ENCODE assay signal across 8 mouse cellular contexts in the genomic region with DNA sequence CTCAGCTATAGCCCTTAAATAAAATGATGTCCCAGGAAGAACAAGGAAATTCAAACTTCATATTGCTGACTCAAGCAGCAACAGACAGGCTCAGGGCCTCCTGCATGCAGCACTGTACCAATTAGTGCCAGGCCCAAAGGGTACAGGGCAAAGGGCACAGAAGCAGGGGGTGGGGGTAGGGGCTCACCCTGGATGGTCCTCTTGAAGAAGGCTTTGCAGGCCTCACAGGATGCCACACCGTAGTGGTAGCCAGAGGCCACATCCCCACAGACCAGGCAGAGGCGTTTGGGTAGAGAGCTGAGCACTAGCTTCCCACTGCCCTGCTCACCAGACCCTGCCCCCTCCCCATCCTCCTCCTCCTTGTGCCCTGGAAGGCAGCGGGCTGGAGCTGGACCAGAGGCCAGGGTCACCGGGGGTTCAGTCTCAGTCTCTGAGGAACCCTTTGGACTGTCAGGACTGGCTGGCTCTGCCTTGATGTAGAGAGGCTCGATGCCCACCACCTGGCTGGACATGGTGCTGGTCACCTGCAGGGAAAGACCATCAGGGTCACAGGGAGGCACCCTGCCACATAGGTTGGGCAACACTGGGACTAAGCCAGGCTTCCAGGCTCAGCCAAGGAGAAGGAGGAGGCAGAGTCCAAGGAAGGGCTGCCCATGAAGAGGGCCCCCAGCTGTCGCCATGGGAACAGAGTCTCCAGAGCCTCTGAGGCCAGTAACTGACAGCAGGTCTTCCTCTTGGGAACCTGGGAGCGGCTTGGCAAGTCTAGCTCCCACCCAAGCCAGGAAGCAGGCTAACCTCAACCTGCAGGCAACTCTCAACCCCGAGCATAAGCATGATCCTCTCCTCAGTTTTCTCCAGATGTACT. TPM values are rescaled to one million over a fixed set of nuclear protein-coding genes. Genes with fewer than 3 reads are reported as not detected.
DNase-seq lines count a peak whose midpoint lies in the region; ATAC-seq and TF ChIP-seq lines count a peak whose summit lies in the region.

No protein-coding gene starts in this region.

- peaks cover 10% of the 10 kb centered on the region for H3K4me1 ChIP-seq in embryonic facial prominence, embryonic 14.5 days (ENCODE audit: control insufficient read depth, insufficient read depth, low read length)
- peaks cover 20% of the 10 kb centered on the region; the same call in 1 of the 2 replicates for H3K4me1 ChIP-seq in hindbrain, postnatal 0 days (ENCODE audit: insufficient read depth, low read length)
- peaks cover 65% of the 10 kb centered on the region for H3K4me1 ChIP-seq in liver, embryonic 15.5 days (replicated peaks)

- H3K36me3 ChIP-seq in embryonic facial prominence, embryonic 14.5 days (ENCODE audit: control insufficient read depth, insufficient read depth, low read length): no peaks in the 10 kb centered on the region
- H3K36me3 ChIP-seq in hindbrain, postnatal 0 days (ENCODE audit: insufficient read depth, low read length): no peaks in the 10 kb centered on the region
- no peaks in the 10 kb centered on the region for H3K36me3 ChIP-seq in liver, embryonic 15.5 days (replicated peaks)

- H3K27ac ChIP-seq in embryonic facial prominence, embryonic 14.5 days (replicated peaks; ENCODE audit: low read depth, low read length): no peak overlapping the region
- H3K27ac ChIP-seq in hindbrain, postnatal 0 days: peak overlapping the region; percentile 86; the same call in 1 of the 2 replicates
- peak overlapping the region; percentile 88; the same call in 1 of the 2 replicates for H3K27ac ChIP-seq in liver, embryonic 15.5 days (replicated peaks)

- H3K9me3 ChIP-seq in embryonic facial prominence, embryonic 14.5 days (ENCODE audit: control insufficient read depth, low read length): no peaks in the 10 kb centered on the region
- no peaks in the 10 kb centered on the region for H3K9me3 ChIP-seq in hindbrain, postnatal 0 days (ENCODE audit: low read length)
- no peaks in the 10 kb centered on the region for H3K9me3 ChIP-seq in liver, embryonic 15.5 days (replicated peaks)

- TF ChIP-seq CTCF in hindbrain, postnatal 0 days (IDR thresholded peaks at IDR 0.05; ENCODE audit: low read depth): no peak

- peak overlapping the region; percentile 77 for H3K9ac ChIP-seq in embryonic facial prominence, embryonic 14.5 days (ENCODE audit: low read depth, low read length)
- peak overlapping the region; percentile 90 for H3K9ac ChIP-seq in hindbrain, postnatal 0 days (replicated peaks; ENCODE audit: low read length)
- H3K9ac ChIP-seq in liver, embryonic 15.5 days: peak overlapping the region; percentile 86

- H3K4me2 ChIP-seq in embryonic facial prominence, embryonic 14.5 days (ENCODE audit: low read depth, low read length): peak overlapping the region; percentile 93
- H3K4me2 ChIP-seq in hindbrain, postnatal 0 days (ENCODE audit: low read depth, low read length): peak overlapping the region; percentile 96
- peak overlapping the region; percentile 100 for H3K4me2 ChIP-seq in liver, embryonic 15.5 days

- ATAC-seq in cerebellum, adult (ENCODE audit: insufficient number of reproducible peaks, low FRiP score, low TSS enrichment): 0 out of 2 replicates have a peak, but pooled peaks have one; percentile 23
- ATAC-seq in embryonic facial prominence, embryonic 14.5 days (ENCODE audit: low read depth): no peak
- no peak for ATAC-seq in hindbrain, postnatal 0 days
- ATAC-seq in liver, embryonic 15.5 days (ENCODE audit: insufficient read depth): no peak

- H3K4me3 ChIP-seq in embryonic facial prominence, embryonic 14.5 days (ENCODE audit: low read depth, low read length): peak overlapping the region; percentile 69
- peak overlapping the region; percentile 84 for H3K4me3 ChIP-seq in hindbrain, postnatal 0 days (ENCODE audit: low read length)
- peak overlapping the region; percentile 84 for H3K4me3 ChIP-seq in liver, embryonic 15.5 days (replicated peaks)

- no peak for DNase-seq in cerebellum, postnatal 4 days (ENCODE audit: low spot score in 2 of 2)
- DNase-seq in adipocyte (ENCODE audit: low spot score): peak; percentile 92
- DNase-seq in embryonic facial prominence, embryonic 14.5 days (ENCODE audit: low spot score): peak; percentile 63
- peak; percentile 55 for DNase-seq in hindbrain, postnatal 0 days (ENCODE audit: low spot score)
- DNase-seq in retina, embryonic 14.5 days (ENCODE audit: low spot score): peak; percentile 77
- no peak for DNase-seq in urinary bladder, adult 18-20 months (ENCODE audit: low spot score in 2 of 2)

- H3K27me3 ChIP-seq in embryonic facial prominence, embryonic 14.5 days (replicated peaks; ENCODE audit: control insufficient read depth, insufficient read depth, low read length): peaks cover 24% of the 10 kb centered on the region
- peaks cover 15% of the 10 kb centered on the region for H3K27me3 ChIP-seq in hindbrain, postnatal 0 days (ENCODE audit: insufficient read depth, low read length)
- peaks cover 26% of the 10 kb centered on the region for H3K27me3 ChIP-seq in liver, embryonic 15.5 days

- WGBS in embryonic facial prominence, embryonic 14.5 days: 49% methylated on average over 7 of the region's 8 CpGs
- 39% methylated on average over 8 of the region's 8 CpGs for WGBS in hindbrain, postnatal 0 days
- 45% methylated on average over 8 of the region's 8 CpGs for WGBS in liver, embryonic 15.5 days (ENCODE audit: insufficient replicate concordance)

RNA-seq across cellular contexts. Expression of gene Esrra, which starts 1.5 kb away (rescaled TPM):
- polyA plus RNA-seq in embryonic facial prominence, embryonic 14.5 days (2014; fragmentation: Nextera tagmentation; extraction: Ambion mirVana): 4.7 and 4.8 TPM in 2 replicates
- total RNA-seq in hindbrain, postnatal 0 days (2014; rRNA removed): 47.0 and 61.6 TPM in 2 replicates
- polyA plus RNA-seq in hindbrain, postnatal 0 days (2015; fragmentation: Nextera tagmentation; extraction: Ambion mirVana): 11.8 and 12.3 TPM in 2 replicates
- 3.8 and 4.9 TPM in 2 replicates for polyA plus RNA-seq in liver, embryonic 15.5 days (2015; fragmentation: Nextera tagmentation; extraction: Ambion mirVana)

RNA-seq across cellular contexts. Expression of gene Catsperz, which starts 5.1 kb away (rescaled TPM):
- 3.4 and 4.8 TPM in 2 replicates for polyA plus RNA-seq in embryonic facial prominence, embryonic 14.5 days (2014; fragmentation: Nextera tagmentation; extraction: Ambion mirVana)
- 2.0 TPM in 1 of 2 replicates, not detected in the other for total RNA-seq in hindbrain, postnatal 0 days (2014; rRNA removed)
- 2.9 and 3.7 TPM in 2 replicates for polyA plus RNA-seq in hindbrain, postnatal 0 days (2015; fragmentation: Nextera tagmentation; extraction: Ambion mirVana)
- polyA plus RNA-seq in liver, embryonic 15.5 days (2015; fragmentation: Nextera tagmentation; extraction: Ambion mirVana): 0.24 and 0.59 TPM in 2 replicates

RNA-seq across cellular contexts. Expression of gene Prdx5, which starts 10.2 kb away (rescaled TPM):
- polyA plus RNA-seq in embryonic facial prominence, embryonic 14.5 days (2014; fragmentation: Nextera tagmentation; extraction: Ambion mirVana): 218 and 243 TPM in 2 replicates
- total RNA-seq in hindbrain, postnatal 0 days (2014; rRNA removed): 184 and 228 TPM in 2 replicates
- polyA plus RNA-seq in hindbrain, postnatal 0 days (2015; fragmentation: Nextera tagmentation; extraction: Ambion mirVana): 587 and 589 TPM in 2 replicates
- polyA plus RNA-seq in liver, embryonic 15.5 days (2015; fragmentation: Nextera tagmentation; extraction: Ambion mirVana): 144 and 151 TPM in 2 replicates

RNA-seq across cellular contexts. Expression of gene Trmt112, which starts 10.6 kb away (rescaled TPM):
- 137 and 143 TPM in 2 replicates for polyA plus RNA-seq in embryonic facial prominence, embryonic 14.5 days (2014; fragmentation: Nextera tagmentation; extraction: Ambion mirVana)
- total RNA-seq in hindbrain, postnatal 0 days (2014; rRNA removed): 61.7 and 68.6 TPM in 2 replicates
- polyA plus RNA-seq in hindbrain, postnatal 0 days (2015; fragmentation: Nextera tagmentation; extraction: Ambion mirVana): 109 and 111 TPM in 2 replicates
- polyA plus RNA-seq in liver, embryonic 15.5 days (2015; fragmentation: Nextera tagmentation; extraction: Ambion mirVana): 59.7 and 67.9 TPM in 2 replicates

RNA-seq across cellular contexts. Expression of gene Kcnk4, which starts 14.2 kb away (rescaled TPM):
- 1.0 and 1.6 TPM in 2 replicates for polyA plus RNA-seq in embryonic facial prominence, embryonic 14.5 days (2014; fragmentation: Nextera tagmentation; extraction: Ambion mirVana)
- 13.3 and 17.6 TPM in 2 replicates for total RNA-seq in hindbrain, postnatal 0 days (2014; rRNA removed)
- polyA plus RNA-seq in hindbrain, postnatal 0 days (2015; fragmentation: Nextera tagmentation; extraction: Ambion mirVana): 15.9 and 21.7 TPM in 2 replicates
- polyA plus RNA-seq in liver, embryonic 15.5 days (2015; fragmentation: Nextera tagmentation; extraction: Ambion mirVana): 0.08 TPM in 1 of 2 replicates, not detected in the other

Comparison
In these comparisons a context has a peak if more than half of its experiments do, and no peak if none do; other contexts are left out.
1. DNase-seq: peak in adipocyte (single experiment), embryonic facial prominence, embryonic 14.5 days (single experiment), hindbrain, postnatal 0 days (single experiment) and retina, embryonic 14.5 days (single experiment); none in cerebellum, postnatal 4 days (0 of 2) and urinary bladder, adult 18-20 months (0 of 2).
2. Peak in every context shown above with its lines, with median percentiles within 50 percentile points of each other: H3K4me2 ChIP-seq, H3K4me3 ChIP-seq and H3K9ac ChIP-seq.